In the genomic region with DNA sequence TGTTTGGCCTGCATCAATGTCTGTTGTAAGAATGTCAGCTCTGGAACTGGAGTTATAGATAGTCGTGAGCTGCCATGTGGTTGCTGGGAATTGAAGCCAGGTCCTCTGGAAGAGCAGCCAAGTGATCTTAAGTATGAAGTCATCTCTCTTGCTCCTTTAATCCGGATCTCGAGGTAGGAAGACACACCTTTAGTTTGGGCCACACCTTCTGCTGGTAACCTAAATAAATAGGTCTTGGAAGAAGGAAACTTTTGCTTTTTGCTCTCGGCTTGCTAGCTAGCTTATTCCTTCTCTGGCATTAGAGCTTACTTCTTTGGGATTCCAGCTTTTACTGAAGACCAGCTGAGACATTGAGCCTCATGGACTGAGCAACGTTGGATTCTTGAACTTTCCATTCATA, we compare ENCODE assay signal across 8 mouse cellular contexts. TPM values are rescaled to one million over a fixed set of nuclear protein-coding genes. Genes with fewer than 3 reads are reported as not detected.
DNase-seq lines count a peak whose midpoint lies in the region; ATAC-seq lines count a peak whose summit lies in the region.

A gene (plus strand): TSS at position 301 of the 400 bp plus-strand sequence.

- no peak within 1 kb of the TSS for H3K9ac ChIP-seq in kidney, embryonic 14.5 days (ENCODE audit: low read depth, low read length)
- no peak within 1 kb of the TSS for H3K9ac ChIP-seq in midbrain, embryonic 13.5 days (replicated peaks)

- no peak within 1 kb of the TSS for H3K27ac ChIP-seq in kidney, embryonic 14.5 days (ENCODE audit: low read depth, low read length)
- no peak within 1 kb of the TSS for H3K27ac ChIP-seq in midbrain, embryonic 13.5 days

- H3K27me3 ChIP-seq in kidney, embryonic 14.5 days (ENCODE audit: control insufficient read depth, insufficient read depth, low read length) = no peaks in the 10 kb centered on the region
- H3K27me3 ChIP-seq in midbrain, embryonic 13.5 days = no peaks in the 10 kb centered on the region

- WGBS in kidney, embryonic 14.5 days = 84% methylated on average over 5 of the region's 5 CpGs
- 80% methylated on average over 5 of the region's 5 CpGs for WGBS in midbrain, embryonic 13.5 days

- no peaks in the 10 kb centered on the region for H3K9me3 ChIP-seq in kidney, embryonic 14.5 days (ENCODE audit: control insufficient read depth, low read length)
- H3K9me3 ChIP-seq in midbrain, embryonic 13.5 days = no peaks in the 10 kb centered on the region

- H3K4me1 ChIP-seq in kidney, embryonic 14.5 days (ENCODE audit: control insufficient read depth, insufficient read depth, low read length) = no peaks in the 10 kb centered on the region
- peaks cover 7% of the 10 kb centered on the region; the same call in 1 of the 2 replicates for H3K4me1 ChIP-seq in midbrain, embryonic 13.5 days (replicated peaks)

- no peak within 1 kb of the TSS for H3K4me2 ChIP-seq in kidney, embryonic 14.5 days (replicated peaks; ENCODE audit: low read depth, low read length)
- no peak within 1 kb of the TSS for H3K4me2 ChIP-seq in midbrain, embryonic 13.5 days (replicated peaks)

- H3K4me3 ChIP-seq in kidney, embryonic 14.5 days (ENCODE audit: low read length) = no peak within 1 kb of the TSS
- no peak within 1 kb of the TSS for H3K4me3 ChIP-seq in midbrain, embryonic 13.5 days (replicated peaks)

- H3K36me3 ChIP-seq in kidney, embryonic 14.5 days (ENCODE audit: control insufficient read depth, insufficient read depth, low read length) = no peaks in the 10 kb centered on the region
- no peaks in the 10 kb centered on the region for H3K36me3 ChIP-seq in midbrain, embryonic 13.5 days

- DNase-seq in kidney, adult 8-10 months = no peak
- DNase-seq in adrenal gland, postnatal 14 days = no peak
- DNase-seq in gastrocnemius, postnatal 10 days = no peak
- DNase-seq in cerebellum, adult 8-10 months = no peak
- no peak for DNase-seq in urinary bladder, postnatal 14 days (ENCODE audit: low spot score)

- ATAC-seq in kidney, embryonic 14.5 days (ENCODE audit: low FRiP score, low TSS enrichment) = no peak
- no peak for ATAC-seq in inflammation-experienced regulatory T-cells, adult 6 months
- ATAC-seq in midbrain, embryonic 13.5 days = no peak

RNA-seq across cellular contexts. Expression of the gene that starts here (rescaled TPM):
- polyA plus RNA-seq in kidney, embryonic 14.5 days (2014; fragmentation: Nextera tagmentation; extraction: Ambion mirVana) = 40.0 and 41.6 TPM in 2 replicates
- total RNA-seq in adrenal gland, postnatal 14 days (2021) = 55.2 and 58.2 TPM in 2 replicates
- total RNA-seq in gastrocnemius, postnatal 10 days (2021) = 10 to 100 TPM; 31.4 to 38.8 TPM
- 10 to 100 TPM; 33.9 to 66.1 (median 58.2) TPM for polyA plus RNA-seq in inflammation-experienced regulatory T-cells, adult 6 months (2017; shearing (Covaris generic))
- polyA plus RNA-seq in midbrain, embryonic 13.5 days (2015; fragmentation: Nextera tagmentation; extraction: Ambion mirVana) = 31.3 and 34.1 TPM in 2 replicates
